Mouse (Mus musculus): ENCODE measurements around the gene Ccdc158. TPM values are rescaled to one million over a fixed set of nuclear protein-coding genes. Genes with fewer than 3 reads are reported as not detected.

Gene Ccdc158
- polyA plus RNA-seq, 1 experiment: 0.21 TPM

GRCm38 (mm10) chr5:92712621-92713395 lies 37.7 kb upstream of the Ccdc158 start:
- DNase-seq (ENCODE audit: low read depth in 1 of 2, low spot score in 2 of 2): no peak
- 87% methylated on average over 5 of the region's 5 CpGs for WGBS
- Histone ChIP-seq H3K27ac (ENCODE audit: insufficient read depth, low read length) (no peak overlapping the region), H3K4me3 (ENCODE audit: extremely low read depth, insufficient read depth, insufficient read length) (no peak overlapping the region), H3K36me3 (ENCODE audit: control insufficient read depth, insufficient read depth, low read length) (no peaks in the 10 kb centered on the region), H3K27me3 (ENCODE audit: control insufficient read depth, insufficient read depth, low read length) (no peaks in the 10 kb centered on the region), H3K4me1 (ENCODE audit: control insufficient read depth, insufficient read depth, insufficient read length) (no peaks in the 10 kb centered on the region)
- TF ChIP-seq POLR2A (IDR thresholded peaks at IDR 0.05; ENCODE audit: low read depth, low read length) (no peak), CTCF (IDR thresholded peaks at IDR 0.05; ENCODE audit: extremely low read depth, insufficient read depth, insufficient read length, insufficient replicate concordance) (no peak)

DNA sequence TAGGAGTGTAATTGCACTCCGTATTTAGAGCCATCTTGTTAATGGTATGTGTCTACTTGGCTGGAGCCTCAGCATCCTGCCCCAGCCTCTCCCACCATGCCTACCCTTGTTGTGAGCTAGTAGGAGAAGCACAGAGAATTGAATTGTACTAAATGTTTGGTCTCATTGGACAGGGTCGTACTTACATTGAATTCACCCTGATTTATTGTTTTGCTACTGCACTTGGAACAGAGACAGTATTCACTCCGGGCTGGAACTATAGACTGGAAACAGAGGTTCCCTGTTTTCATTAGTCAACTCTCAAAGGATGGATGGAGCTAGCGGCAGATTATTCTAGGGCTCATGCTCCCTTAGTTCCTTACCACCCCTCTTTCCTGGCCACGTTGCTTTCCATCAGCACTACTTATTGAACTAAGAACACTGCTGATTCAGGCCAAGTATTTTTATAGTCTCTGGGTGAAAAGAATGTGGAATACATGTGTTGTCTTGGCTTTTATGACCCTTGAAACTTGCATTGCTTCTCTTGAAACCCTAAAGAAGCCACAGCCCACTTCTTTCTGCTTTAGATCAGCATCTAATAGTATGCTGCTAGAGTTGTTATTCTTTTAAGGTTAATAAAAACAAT lies 36.7 kb upstream of the Ccdc158 start:
- TF ChIP-seq POLR2A (IDR thresholded peaks at IDR 0.05; ENCODE audit: low read depth, low read length): no peak
- no peak for TF ChIP-seq CTCF (IDR thresholded peaks at IDR 0.05; ENCODE audit: extremely low read depth, insufficient read depth, insufficient read length, insufficient replicate concordance)
- no peaks in the 10 kb centered on the region for H3K27me3 ChIP-seq (ENCODE audit: control insufficient read depth, insufficient read depth, low read length)
- no peak for DNase-seq (ENCODE audit: low read depth in 1 of 2, low spot score in 2 of 2)
- no peak overlapping the region for H3K4me3 ChIP-seq (ENCODE audit: extremely low read depth, insufficient read depth, insufficient read length)
- H3K36me3 ChIP-seq (ENCODE audit: control insufficient read depth, insufficient read depth, low read length): no peaks in the 10 kb centered on the region
- no peaks in the 10 kb centered on the region for H3K4me1 ChIP-seq (ENCODE audit: control insufficient read depth, insufficient read depth, insufficient read length)
- H3K27ac ChIP-seq (ENCODE audit: insufficient read depth, low read length): no peak overlapping the region
- 77% methylated on average over 5 of the region's 5 CpGs for WGBS

- H3K36me3 ChIP-seq (ENCODE audit: control insufficient read depth, insufficient read depth, low read length): no peaks in the 10 kb centered on the region
- TF ChIP-seq CTCF (IDR thresholded peaks at IDR 0.05; ENCODE audit: extremely low read depth, insufficient read depth, insufficient read length, insufficient replicate concordance): no peak
- TF ChIP-seq POLR2A (IDR thresholded peaks at IDR 0.05; ENCODE audit: low read depth, low read length): no peak
- WGBS: 88% methylated on average over 8 of the region's 8 CpGs
- no peak overlapping the region for H3K27ac ChIP-seq (ENCODE audit: insufficient read depth, low read length)
- H3K4me1 ChIP-seq (ENCODE audit: control insufficient read depth, insufficient read depth, insufficient read length): no peaks in the 10 kb centered on the region
- no peak for DNase-seq (ENCODE audit: low read depth in 1 of 2, low spot score in 2 of 2)
- no peaks in the 10 kb centered on the region for H3K27me3 ChIP-seq (ENCODE audit: control insufficient read depth, insufficient read depth, low read length)
- no peak overlapping the region for H3K4me3 ChIP-seq (ENCODE audit: extremely low read depth, insufficient read depth, insufficient read length)
These were observed 35.7 kb upstream of the Ccdc158 start for GRCm38 (mm10) chr5:92710779-92711178.

DNA sequence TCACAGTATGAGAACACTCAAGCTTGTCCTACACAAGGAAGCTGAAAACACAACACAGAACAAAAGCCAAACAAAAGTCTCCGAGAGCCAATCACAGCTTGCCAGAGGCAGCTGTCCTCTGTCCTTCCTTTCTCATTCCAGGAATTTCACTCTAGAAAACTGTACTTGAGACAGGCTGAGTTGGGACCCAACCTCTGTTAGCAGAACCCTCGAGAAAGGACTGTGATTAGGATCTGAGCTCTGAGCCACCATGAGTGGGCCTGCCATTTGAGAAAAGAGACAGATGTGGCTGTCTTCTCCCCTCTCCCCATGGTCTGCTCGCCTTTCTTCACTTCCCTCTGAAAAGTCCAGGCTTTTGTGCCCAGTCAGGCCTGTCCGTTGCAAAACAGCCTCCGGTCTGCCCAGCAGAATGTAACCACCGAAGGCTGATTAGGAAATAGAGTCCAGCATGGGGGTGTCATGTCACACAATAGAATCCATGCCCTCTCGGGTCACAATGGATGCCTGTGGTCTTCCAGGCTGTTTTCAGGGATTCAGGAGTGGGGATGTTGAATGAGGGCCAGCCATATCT lies 32.9 kb upstream of the Ccdc158 start:
- DNase-seq (ENCODE audit: low read depth in 1 of 2, low spot score in 2 of 2): no peak
- TF ChIP-seq POLR2A (IDR thresholded peaks at IDR 0.05; ENCODE audit: low read depth, low read length): no peak
- no peak for TF ChIP-seq CTCF (IDR thresholded peaks at IDR 0.05; ENCODE audit: extremely low read depth, insufficient read depth, insufficient read length, insufficient replicate concordance)
- H3K27me3 ChIP-seq (ENCODE audit: control insufficient read depth, insufficient read depth, low read length): no peaks in the 10 kb centered on the region
- no peak overlapping the region for H3K4me3 ChIP-seq (ENCODE audit: extremely low read depth, insufficient read depth, insufficient read length)
- H3K4me1 ChIP-seq (ENCODE audit: control insufficient read depth, insufficient read depth, insufficient read length): no peaks in the 10 kb centered on the region
- H3K36me3 ChIP-seq (ENCODE audit: control insufficient read depth, insufficient read depth, low read length): no peaks in the 10 kb centered on the region
- 66% methylated on average over 7 of the region's 7 CpGs for WGBS
- H3K27ac ChIP-seq (ENCODE audit: insufficient read depth, low read length): no peak overlapping the region

- TF ChIP-seq CTCF (IDR thresholded peaks at IDR 0.05; ENCODE audit: extremely low read depth, insufficient read depth, insufficient read length, insufficient replicate concordance) (no peak), POLR2A (IDR thresholded peaks at IDR 0.05; ENCODE audit: low read depth, low read length) (no peak)
- DNase-seq (ENCODE audit: low read depth in 1 of 2, low spot score in 2 of 2): no peak
- Histone ChIP-seq H3K27me3 (ENCODE audit: control insufficient read depth, insufficient read depth, low read length) (no peaks in the 10 kb centered on the region), H3K36me3 (ENCODE audit: control insufficient read depth, insufficient read depth, low read length) (no peaks in the 10 kb centered on the region), H3K27ac (ENCODE audit: insufficient read depth, low read length) (no peak overlapping the region), H3K4me1 (ENCODE audit: control insufficient read depth, insufficient read depth, insufficient read length) (no peaks in the 10 kb centered on the region), H3K4me3 (ENCODE audit: extremely low read depth, insufficient read depth, insufficient read length) (no peak overlapping the region)
- WGBS: 91% methylated on average over 8 of the region's 8 CpGs
These were observed 28.6 kb upstream of the Ccdc158 start for GRCm38 (mm10) chr5:92703671-92704070.

GRCm38 (mm10) chr5:92701750-92702149 lies 26.7 kb upstream of the Ccdc158 start:
- Histone ChIP-seq H3K4me3 (ENCODE audit: extremely low read depth, insufficient read depth, insufficient read length) (no peak overlapping the region), H3K27ac (ENCODE audit: insufficient read depth, low read length) (no peak overlapping the region), H3K36me3 (ENCODE audit: control insufficient read depth, insufficient read depth, low read length) (no peaks in the 10 kb centered on the region), H3K27me3 (ENCODE audit: control insufficient read depth, insufficient read depth, low read length) (no peaks in the 10 kb centered on the region), H3K4me1 (ENCODE audit: control insufficient read depth, insufficient read depth, insufficient read length) (no peaks in the 10 kb centered on the region)
- TF ChIP-seq CTCF (IDR thresholded peaks at IDR 0.05; ENCODE audit: extremely low read depth, insufficient read depth, insufficient read length, insufficient replicate concordance): no peak
- no peak for TF ChIP-seq POLR2A (IDR thresholded peaks at IDR 0.05; ENCODE audit: low read depth, low read length)
- 77% methylated on average over 11 of the region's 11 CpGs for WGBS
- DNase-seq (ENCODE audit: low read depth in 1 of 2, low spot score in 2 of 2): no peak

Measured in spleen, adult 2 months (tissue).